Mouse (Mus musculus): ENCODE measurements around the gene Vmn1r219. TPM values are rescaled to one million over a fixed set of nuclear protein-coding genes. Genes with fewer than 3 reads are reported as not detected.

The Vmn1r219 gene
- total RNA-seq, 1 experiment = 0.04 TPM

Other genes with a start within 250 kb of the Vmn1r219 start
- not detected in 2 replicates for gene Vmn1r213, start 151.7 kb upstream of the Vmn1r219 start, total RNA-seq (2012; rRNA removed)
- gene Vmn1r214, start 128.9 kb upstream of the Vmn1r219 start, total RNA-seq (2012; rRNA removed) = not detected in 2 replicates
- not detected in 2 replicates for gene Vmn1r215, start 91.3 kb upstream of the Vmn1r219 start, total RNA-seq (2012; rRNA removed)
- gene Vmn1r217, start 41.1 kb upstream of the Vmn1r219 start, total RNA-seq (2012; rRNA removed) = not detected in 2 replicates
- gene Vmn1r218, start 26.2 kb upstream of the Vmn1r219 start, total RNA-seq (2012; rRNA removed) = not detected in 2 replicates
- not detected in 2 replicates for gene Vmn1r220, start 28.7 kb downstream of the Vmn1r219 start, total RNA-seq (2012; rRNA removed)
- gene Vmn1r221, start 54.8 kb downstream of the Vmn1r219 start, total RNA-seq (2012; rRNA removed) = not detected in 2 replicates
- not detected in 2 replicates for gene Vmn1r222, start 76.6 kb downstream of the Vmn1r219 start, total RNA-seq (2012; rRNA removed)
- not detected in 2 replicates for gene Vmn1r223, start 87.8 kb downstream of the Vmn1r219 start, total RNA-seq (2012; rRNA removed)
- gene Zfp322a, start 209.9 kb downstream of the Vmn1r219 start, total RNA-seq (2012; rRNA removed) = 15.8 and 15.9 TPM in 2 replicates